Mouse (Mus musculus) heart, postnatal 0 days (tissue): ENCODE measurements around the gene Cd4. TPM values are rescaled to one million over a fixed set of nuclear protein-coding genes. Genes with fewer than 3 reads are reported as not detected.

ENCODE experiments used
- ATAC-seq: fragments of 200-750 bp; cut with Nextera tagmentation; 2 replicates; pipeline ENCODE4 v1.8.0; 2017; ENCODE audit warnings: low read depth, moderate number of reproducible peaks, moderate library complexity; ENCODE audit not compliant: insufficient read depth
- DNase-seq: peaks from one replicate; pipeline ENCODE4 v3.0.0-alpha.2; 2016; ENCODE audit warnings: low spot score
- H3K27ac ChIP-seq: fragments of 300-500 bp; sonication (generic); 2 replicates; pipeline ENCODE4 v1.5.1; 2014; ENCODE audit warnings: low read depth, mild to moderate bottlenecking
- H3K27me3 ChIP-seq: fragments of 300-500 bp; sonication (generic); 2 replicates; pipeline ENCODE4 v1.6.1; 2014; ENCODE audit warnings: low read length, mixed read lengths; ENCODE audit not compliant: control insufficient read depth, insufficient read depth
- H3K36me3 ChIP-seq: fragments of 300-500 bp; sonication (generic); replicated peaks from 2 replicates; pipeline ENCODE4 v1.6.1; 2014; ENCODE audit warnings: low read length, mixed read lengths; ENCODE audit not compliant: control insufficient read depth, insufficient read depth
- H3K4me1 ChIP-seq: fragments of 300-500 bp; sonication (generic); 2 replicates; pipeline ENCODE4 v1.6.1; 2014; ENCODE audit warnings: antibody characterized with exemption; ENCODE audit not compliant: control insufficient read depth, insufficient read depth
- H3K4me2 ChIP-seq: fragments of 300-500 bp; sonication (generic); 2 replicates; pipeline ENCODE4 v1.6.1; 2014; ENCODE audit warnings: low read depth, mild to moderate bottlenecking, low read length, moderate library complexity
- H3K4me3 ChIP-seq: fragments of 300-500 bp; sonication (generic); 2 replicates; pipeline ENCODE4 v1.5.1; 2014; ENCODE audit warnings: low read depth, low read length
- H3K9ac ChIP-seq: fragments of 300-500 bp; sonication (generic); replicated peaks from 2 replicates; pipeline ENCODE4 v1.6.1; 2014; ENCODE audit warnings: low read depth, low read length, mixed read lengths
- H3K9me3 ChIP-seq: fragments of 300-500 bp; sonication (generic); replicated peaks from 2 replicates; pipeline ENCODE4 v1.6.1; 2016; ENCODE audit warnings: low read length; ENCODE audit not compliant: control insufficient read depth
- CTCF ChIP-seq: IDR thresholded peaks from 2 replicates; pipeline ENCODE4 v1.5.1; 2016; ENCODE audit warnings: antibody characterized with exemption, control low read depth, low read depth
- EP300 ChIP-seq: IDR thresholded peaks from 2 replicates; pipeline ENCODE4 v1.6.1; 2016; ENCODE audit warnings: antibody characterized with exemption, low read depth
- WGBS: fragments of 180-500 bp; shearing (Covaris S2); extraction: QIAGEN DNeasy Blood & Tissue Kit; methylation state at CpG from one replicate; pipeline ENCODE4 v1.1.7; 2014; 5-methylcytosine and 5-hydroxymethylcytosine counted together
- polyA plus RNA-seq: library from polyadenylated mRNA; unstranded; fragments of >200 nt; fragmentation: Nextera tagmentation; extraction: Ambion mirVana; gene quantifications from 2 replicates; pipeline ENCODE4 v1.2.1, GENCODE M21; 2015
- total RNA-seq: library from RNA; depleted of rRNA; stranded (reverse); fragments of >200 nt; gene quantifications from 2 replicates; pipeline ENCODE4 v1.2.3, GENCODE M21; 2014; ENCODE audit warnings: low replicate concordance

Cd4 gene
- total and polyA plus RNA-seq, 2 experiments from 2014 or later = 0.10 TPM; not detected in 1

DNA sequence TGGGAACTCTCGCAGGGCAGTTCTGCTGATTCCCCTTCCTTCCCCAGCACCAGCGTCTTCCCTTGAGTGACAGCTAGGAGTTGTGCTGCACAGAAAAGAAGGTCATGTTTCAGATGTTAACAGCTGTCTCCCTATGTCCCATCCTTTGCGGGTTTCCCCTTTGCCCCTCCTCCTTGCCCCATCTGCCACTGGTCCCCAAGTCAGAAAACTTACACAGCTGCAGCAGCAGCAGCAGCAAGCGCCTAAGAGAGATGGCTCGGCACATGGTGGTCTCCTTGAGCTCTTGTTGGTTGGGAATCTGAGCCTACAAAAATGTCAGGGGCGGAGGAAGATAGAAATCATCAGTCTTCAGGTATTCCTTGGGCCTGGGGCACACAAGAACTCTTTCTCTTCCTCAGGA is 8.6 kb downstream of the Cd4 start:
- ATAC-seq = no peak
- 53% methylated on average over 6 of the region's 6 CpGs for WGBS
- H3K27me3 ChIP-seq = no peaks in the 10 kb centered on the region
- DNase-seq = no peak
- no peak overlapping the region for H3K4me3 ChIP-seq
- H3K9ac ChIP-seq = no peak overlapping the region
- no peaks in the 10 kb centered on the region for H3K36me3 ChIP-seq
- H3K4me1 ChIP-seq = no peaks in the 10 kb centered on the region
- H3K27ac ChIP-seq = no peak overlapping the region
- TF ChIP-seq EP300 = no peak
- TF ChIP-seq CTCF = no peak
- no peaks in the 10 kb centered on the region for H3K9me3 ChIP-seq
- no peak overlapping the region for H3K4me2 ChIP-seq

DNA sequence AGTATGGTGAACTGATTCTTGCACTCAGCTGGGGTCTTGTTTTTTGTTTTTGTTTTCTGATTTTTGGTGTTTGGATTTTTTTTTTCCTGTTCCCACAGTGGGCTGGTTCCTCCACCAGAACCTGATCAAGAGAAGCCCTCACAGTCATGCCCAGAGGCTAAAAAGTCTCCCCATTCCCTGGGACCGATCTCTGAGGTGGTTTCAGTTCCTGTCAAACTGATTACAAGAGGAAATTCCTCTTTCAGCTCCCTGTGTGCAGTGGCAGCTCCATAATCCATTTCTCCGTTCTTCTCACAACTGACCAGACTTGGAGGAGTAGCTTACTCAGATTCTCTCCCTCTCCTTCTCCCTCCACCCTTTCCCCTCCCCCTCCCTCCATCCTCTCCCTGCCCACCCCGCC is 13.7 kb downstream of the Cd4 start:
- Histone ChIP-seq H3K36me3 (no peaks in the 10 kb centered on the region), H3K4me1 (no peaks in the 10 kb centered on the region), H3K27ac (no peak overlapping the region), H3K4me2 (no peak overlapping the region), H3K27me3 (no peaks in the 10 kb centered on the region), H3K9ac (no peak overlapping the region), H3K4me3 (no peak overlapping the region), H3K9me3 (no peaks in the 10 kb centered on the region)
- 26% methylated on average over 2 of the region's 3 CpGs for WGBS
- DNase-seq (no peak), ATAC-seq (no peak)
- TF ChIP-seq CTCF (no peak), EP300 (no peak)

DNA sequence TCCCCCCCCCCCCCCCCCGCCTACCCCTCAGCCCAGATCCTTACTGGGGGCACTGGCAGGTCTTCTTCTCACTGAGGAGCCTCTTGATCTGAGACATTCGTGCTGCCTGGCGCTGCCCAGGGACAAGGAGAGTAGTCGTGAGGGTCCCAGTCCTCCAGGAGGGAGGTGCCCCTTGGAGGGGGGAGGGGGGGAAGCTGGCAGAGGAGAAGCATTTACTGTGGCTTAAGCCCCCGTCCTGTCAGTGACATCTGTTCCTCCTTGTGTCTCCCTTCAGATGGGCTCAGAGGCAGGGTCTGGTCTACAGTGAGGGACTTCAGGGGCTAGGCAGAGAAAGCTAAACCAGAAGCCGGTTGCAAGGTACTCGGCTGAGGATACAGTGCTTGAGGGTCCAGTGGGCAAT is 21.5 kb downstream of the Cd4 start:
- H3K9me3 ChIP-seq = no peaks in the 10 kb centered on the region
- no peak for ATAC-seq
- TF ChIP-seq CTCF (no peak), EP300 (no peak)
- peaks cover 11% of the 10 kb centered on the region; the same call in 1 of the 2 replicates for H3K4me1 ChIP-seq
- H3K9ac ChIP-seq = no peak overlapping the region
- no peak for DNase-seq
- H3K4me3 ChIP-seq = no peak overlapping the region
- no peak overlapping the region for H3K27ac ChIP-seq
- no peaks in the 10 kb centered on the region for H3K36me3 ChIP-seq
- 65% methylated on average over 6 of the region's 7 CpGs for WGBS
- H3K27me3 ChIP-seq = peaks cover 12% of the 10 kb centered on the region; the same call in 1 of the 2 replicates
- no peak overlapping the region for H3K4me2 ChIP-seq

DNA sequence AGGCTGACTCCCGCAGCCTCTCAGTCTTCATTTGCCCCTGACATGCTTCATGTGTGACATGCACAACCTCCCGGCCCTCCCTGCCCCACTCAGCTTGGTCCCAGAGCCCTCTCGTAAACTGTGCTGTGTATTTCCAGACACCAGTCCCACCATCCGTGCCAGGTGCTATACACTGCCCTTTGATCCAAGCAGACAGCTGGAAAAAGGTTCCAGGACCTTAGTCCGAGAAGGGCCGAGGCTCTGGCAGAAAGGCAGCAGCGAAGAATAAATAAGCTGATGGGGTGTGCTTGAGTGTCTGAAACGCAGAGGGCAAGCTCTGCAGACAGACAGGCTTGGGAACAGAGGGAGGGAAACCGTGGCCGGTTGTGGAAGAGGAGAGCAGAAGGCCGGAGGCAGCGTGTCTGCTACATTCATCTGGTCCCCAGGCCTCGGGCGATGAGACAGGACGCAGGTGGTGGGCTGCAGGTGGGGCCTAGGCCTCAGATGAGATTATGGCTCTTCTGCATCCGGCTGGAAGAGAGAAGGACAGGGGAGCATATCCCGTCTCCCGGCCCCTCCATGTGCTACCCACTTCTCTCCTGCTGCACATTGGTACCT is 22.2 kb downstream of the Cd4 start:
- ATAC-seq = no peak
- Histone ChIP-seq H3K9ac (no peak overlapping the region), H3K27ac (no peak overlapping the region), H3K9me3 (no peaks in the 10 kb centered on the region), H3K4me3 (no peak overlapping the region), H3K4me2 (no peak overlapping the region), H3K4me1 (peaks cover 11% of the 10 kb centered on the region; the same call in 1 of the 2 replicates), H3K36me3 (no peaks in the 10 kb centered on the region), H3K27me3 (peaks cover 13% of the 10 kb centered on the region; the same call in 1 of the 2 replicates)
- 73% methylated on average over 18 of the region's 18 CpGs for WGBS
- TF ChIP-seq EP300 (no peak), CTCF (no peak)
- DNase-seq = no peak

DNA sequence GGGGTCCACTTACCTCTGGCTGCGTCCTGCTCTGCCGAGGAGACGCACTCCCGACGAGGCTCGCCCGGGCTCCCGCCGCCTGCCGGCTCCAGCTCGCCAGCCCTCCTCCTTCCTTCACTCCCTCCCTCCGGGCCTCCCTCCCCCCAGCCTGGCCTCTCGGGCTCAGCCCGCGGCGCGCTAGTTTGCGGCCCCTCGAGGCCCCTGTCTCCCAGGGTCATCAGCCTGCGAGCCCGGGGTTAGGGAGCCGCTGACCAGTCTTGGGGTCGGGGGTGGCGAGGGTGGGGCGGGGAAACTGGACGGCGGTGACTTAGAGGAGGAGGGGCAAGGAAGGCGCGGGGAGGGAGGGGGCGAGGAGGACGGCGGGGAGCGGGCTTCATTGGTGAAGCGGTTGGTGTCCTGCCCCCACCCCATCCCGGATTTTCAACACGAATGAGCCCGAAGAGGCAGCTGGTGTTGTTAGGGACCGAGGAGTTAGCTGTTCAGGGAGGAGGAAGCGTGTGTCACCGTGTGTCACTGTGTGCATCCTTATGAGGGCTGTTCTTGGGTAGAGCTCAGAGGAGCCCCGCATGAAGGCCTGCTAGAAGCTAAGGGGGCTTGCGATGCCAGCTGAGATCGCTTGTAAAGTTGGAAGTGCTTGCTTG is 24.2 kb downstream of the Cd4 start, which contains the start of gene Gpr162:
TSS of gene Gpr162 (minus strand) at position 326 of the 641 bp plus-strand sequence.
- 2% methylated on average over 30 of the region's 43 CpGs for WGBS
- Histone ChIP-seq H3K9me3 (no peaks in the 10 kb centered on the region), H3K4me1 (peaks cover 11% of the 10 kb centered on the region; the same call in 1 of the 2 replicates), H3K9ac (peak within 1 kb of the TSS; percentile 54), H3K4me2 (peak within 1 kb of the TSS; percentile 97), H3K4me3 (peak within 1 kb of the TSS; percentile 49), H3K27me3 (peaks cover 22% of the 10 kb centered on the region), H3K36me3 (no peaks in the 10 kb centered on the region), H3K27ac (peak within 1 kb of the TSS; percentile 61; the same call in 1 of the 2 replicates)
- peak; percentile 58 for DNase-seq
- TF ChIP-seq EP300 = no peak
- TF ChIP-seq CTCF = no peak
- peak; percentile 49 for ATAC-seq
